Mouse (Mus musculus) ovary, postnatal 10 days (tissue): Measurements from ENCODE around the gene Crim1.
"Not testable (repeated sequence)": the region's sequence is repeated elsewhere in the genome, so short reads cannot be mapped to it uniquely, and the experiment has no call there.

Source experiments
- DNase-seq: peaks from one replicate; pipeline ENCODE4 v3.0.0; 2022; ENCODE audit warnings: low spot score

Gene Crim1

GRCm38 (mm10) chr17:78253587-78253986 is 53.5 kb downstream of the Crim1 start:
- DNase-seq: not testable (repeated sequence)

GRCm38 (mm10) chr17:78254256-78254655 is 54.2 kb downstream of the Crim1 start:
- DNase-seq: no peak

- DNase-seq: no peak
Measured at GRCm38 (mm10) chr17:78255711-78256110, 55.7 kb downstream of the Crim1 start.

- DNase-seq: no peak
Measured at GRCm38 (mm10) chr17:78256534-78256933, 56.5 kb downstream of the Crim1 start.

GRCm38 (mm10) chr17:78261684-78262083 is 61.6 kb downstream of the Crim1 start:
- DNase-seq: no peak

- no peak for DNase-seq
Measured at GRCm38 (mm10) chr17:78264116-78264515, 64.1 kb downstream of the Crim1 start.

- DNase-seq: no peak
Measured at GRCm38 (mm10) chr17:78265135-78265534, 65.1 kb downstream of the Crim1 start.

- no peak for DNase-seq
Measured at GRCm38 (mm10) chr17:78266271-78266670, 66.2 kb downstream of the Crim1 start.

GRCm38 (mm10) chr17:78268591-78268990 is 68.5 kb downstream of the Crim1 start:
- no peak for DNase-seq

- no peak for DNase-seq
Measured at GRCm38 (mm10) chr17:78269311-78269710, 69.3 kb downstream of the Crim1 start.

GRCm38 (mm10) chr17:78270019-78270418 is 70.0 kb downstream of the Crim1 start:
- DNase-seq: no peak

GRCm38 (mm10) chr17:78271731-78272130 is 71.7 kb downstream of the Crim1 start:
- DNase-seq: no peak

GRCm38 (mm10) chr17:78272142-78272541 is 72.1 kb downstream of the Crim1 start:
- no peak for DNase-seq

GRCm38 (mm10) chr17:78272713-78273483 is 72.8 kb downstream of the Crim1 start:
- no peak for DNase-seq

- no peak for DNase-seq
Measured at GRCm38 (mm10) chr17:78273875-78274274, 73.8 kb downstream of the Crim1 start.

GRCm38 (mm10) chr17:78274609-78275506 is 74.8 kb downstream of the Crim1 start:
- no peak for DNase-seq

- DNase-seq: no peak
Measured at GRCm38 (mm10) chr17:78275507-78275813, 75.4 kb downstream of the Crim1 start.

- DNase-seq: no peak
Measured at GRCm38 (mm10) chr17:78279191-78279590, 79.1 kb downstream of the Crim1 start.

GRCm38 (mm10) chr17:78280991-78281712 is 81.1 kb downstream of the Crim1 start:
- DNase-seq: no peak

- no peak for DNase-seq
Measured at GRCm38 (mm10) chr17:78283271-78283992, 83.4 kb downstream of the Crim1 start.

GRCm38 (mm10) chr17:78286021-78286420 is 86.0 kb downstream of the Crim1 start:
- DNase-seq: no peak

- DNase-seq: no peak
Measured at GRCm38 (mm10) chr17:78287391-78287790, 87.3 kb downstream of the Crim1 start.
